Mouse (Mus musculus) small intestine, adult 2 months (tissue): ENCODE data around the gene Pgs1. TPM values are rescaled to one million over a fixed set of nuclear protein-coding genes. Genes with fewer than 3 reads are reported as not detected.

Source experiments
- H3K27ac ChIP-seq: fragments of 200-500 bp; 2 replicates; pipeline ENCODE4 v1.5.1; 2012; ENCODE audit warnings: low read depth, low read length, control low read depth, inconsistent platforms; ENCODE audit not compliant: insufficient read depth
- H3K27me3 ChIP-seq: fragments of 200-500 bp; 2 replicates; pipeline ENCODE4 v1.6.1; 2012; ENCODE audit warnings: mild to moderate bottlenecking, moderate library complexity, low read length, inconsistent platforms; ENCODE audit not compliant: control insufficient read depth, insufficient read depth
- H3K36me3 ChIP-seq: fragments of 200-500 bp; 2 replicates; pipeline ENCODE4 v1.6.1; 2012; ENCODE audit warnings: mild to moderate bottlenecking, low read length, control low read depth, inconsistent platforms; ENCODE audit not compliant: control insufficient read depth, insufficient read depth
- H3K4me1 ChIP-seq: fragments of 200-500 bp; 2 replicates; pipeline ENCODE4 v1.6.1; 2012; ENCODE audit warnings: low read length, inconsistent platforms, mixed read lengths; ENCODE audit not compliant: control insufficient read depth, insufficient read depth, insufficient read length
- H3K4me3 ChIP-seq: fragments of 200-500 bp; 2 replicates; pipeline ENCODE4 v1.5.1; 2012; ENCODE audit warnings: low read depth, mild to moderate bottlenecking, control low read depth, inconsistent platforms, low read length, moderate library complexity
- CTCF ChIP-seq: fragments of 200-500 bp; IDR thresholded peaks from 2 replicates; pipeline ENCODE4 v1.5.1; 2012; ENCODE audit warnings: low read depth, mild to moderate bottlenecking, control low read depth, inconsistent platforms, low read length, moderate library complexity, mixed read lengths; ENCODE audit not compliant: insufficient replicate concordance, insufficient read length; ENCODE audit errors: extremely low read depth
- POLR2A ChIP-seq: fragments of 200-500 bp; IDR thresholded peaks from 2 replicates; pipeline ENCODE4 v1.6.1; 2012; ENCODE audit warnings: low read depth, mild to moderate bottlenecking, control low read depth, inconsistent platforms, low read length, moderate library complexity
- WGBS: fragments of 180-500 bp; shearing (Covaris S2); methylation state at CpG from one replicate; pipeline ENCODE4 v1.1.7; 2018; 5-methylcytosine and 5-hydroxymethylcytosine counted together
- polyA plus RNA-seq: library from polyadenylated mRNA; depleted of rRNA; stranded (reverse); fragments of >200 nt; gene quantifications from 2 replicates; pipeline ENCODE4 v1.2.3, GENCODE M21; 2012

Gene Pgs1
- polyA plus RNA-seq, 1 experiment: 35.0 TPM

DNA sequence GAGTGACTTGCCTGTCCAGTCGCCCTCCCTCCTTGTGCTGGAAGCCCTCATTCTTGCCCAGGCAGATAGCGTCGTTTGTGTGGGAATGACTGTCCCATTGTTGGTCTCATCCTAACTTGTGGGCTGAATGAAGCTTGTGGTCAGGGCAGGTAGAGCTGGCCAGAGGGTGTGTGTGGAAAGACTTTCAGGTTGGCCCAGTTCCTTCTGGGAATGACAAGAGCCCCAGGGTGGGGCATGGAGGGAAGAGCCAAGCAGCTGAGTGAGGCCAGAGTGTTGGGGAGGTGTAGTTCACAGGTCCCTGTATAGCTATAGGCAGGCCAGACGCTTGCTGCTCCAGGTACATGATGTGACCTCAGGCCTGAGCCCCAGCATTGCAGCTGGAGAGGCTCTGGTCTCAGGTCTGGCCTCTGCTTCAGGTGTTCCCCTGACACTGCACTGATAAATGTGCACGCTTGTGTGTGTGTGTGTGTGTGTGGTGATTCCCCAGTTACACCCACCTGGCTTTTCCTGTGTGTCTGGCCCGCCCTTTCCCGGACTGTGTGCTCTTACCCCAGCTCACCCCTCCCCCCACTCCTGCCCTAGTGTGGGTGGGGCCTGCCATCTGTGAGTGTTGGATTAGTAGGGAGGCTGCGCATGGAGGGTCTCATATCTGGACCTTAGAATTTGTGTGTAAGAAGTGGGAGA is 21.5 kb downstream of the Pgs1 start:
- peaks cover 36% of the 10 kb centered on the region for H3K36me3 ChIP-seq
- no peaks in the 10 kb centered on the region for H3K27me3 ChIP-seq
- peaks cover 51% of the 10 kb centered on the region for H3K4me1 ChIP-seq
- TF ChIP-seq POLR2A (no peak), CTCF (no peak)
- H3K4me3 ChIP-seq: no peak overlapping the region
- 46% methylated on average over 8 of the region's 8 CpGs for WGBS
- peak overlapping the region; percentile 66 for H3K27ac ChIP-seq

DNA sequence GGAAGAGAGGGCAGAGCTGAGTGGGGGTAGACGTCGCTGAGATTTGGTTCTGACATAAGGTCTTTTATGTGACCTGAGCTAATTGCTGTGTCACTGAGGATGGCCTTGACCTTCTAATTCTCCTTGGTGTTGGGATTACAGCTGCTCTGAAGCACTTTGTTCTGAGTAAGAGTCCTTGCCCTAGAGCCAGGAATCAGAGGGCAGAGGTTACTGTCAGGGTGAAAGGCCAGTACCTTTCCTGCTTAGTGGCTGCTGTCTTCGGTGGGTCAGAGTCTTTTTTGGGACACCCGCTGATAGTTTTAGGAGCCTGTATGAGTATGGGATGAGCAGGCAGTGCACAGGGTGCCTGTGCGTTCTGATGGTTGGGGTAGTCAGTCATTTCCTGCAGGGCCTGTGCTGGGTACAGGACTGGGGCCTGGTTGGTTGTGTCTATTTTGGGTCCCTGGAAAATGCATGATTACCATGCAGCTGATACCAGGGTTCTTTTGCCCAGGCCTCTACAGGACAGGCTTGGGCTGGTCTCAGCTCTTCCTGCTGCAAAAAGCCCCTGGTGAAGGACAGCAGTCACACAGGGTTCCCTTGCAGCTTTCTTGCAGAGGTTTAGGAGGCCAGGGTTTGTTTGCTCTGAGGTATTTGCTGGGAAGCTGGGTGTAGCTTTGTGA is 22.2 kb downstream of the Pgs1 start:
- Histone ChIP-seq H3K4me3 (no peak overlapping the region), H3K27ac (peak overlapping the region; percentile 66), H3K4me1 (peaks cover 53% of the 10 kb centered on the region), H3K27me3 (no peaks in the 10 kb centered on the region), H3K36me3 (peaks cover 31% of the 10 kb centered on the region)
- WGBS: 60% methylated on average over 5 of the region's 5 CpGs
- TF ChIP-seq CTCF: no peak
- TF ChIP-seq POLR2A: no peak

DNA sequence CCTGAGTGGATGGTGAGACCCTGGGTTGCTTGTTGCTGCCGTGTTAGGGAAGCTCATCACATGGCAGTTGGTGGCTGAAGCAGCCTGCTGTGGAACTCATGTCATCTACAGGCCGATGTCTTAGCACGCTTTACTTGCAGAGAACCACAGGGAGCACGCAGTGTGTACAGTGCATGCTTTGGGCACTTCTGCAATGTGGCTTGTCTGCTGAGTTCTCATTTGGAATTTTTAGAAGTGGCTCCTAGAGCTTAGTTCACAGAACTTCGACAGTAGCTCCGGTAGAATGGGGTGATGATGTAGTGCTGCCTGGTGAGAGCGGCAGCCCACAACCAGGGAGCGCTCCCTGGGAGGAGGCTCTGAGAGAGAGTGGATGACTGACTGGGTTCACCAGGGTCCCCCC is 22.8 kb downstream of the Pgs1 start:
- whole genome bisulfite sequencing: 88% methylated on average over 8 of the region's 8 CpGs
- TF ChIP-seq CTCF: no peak
- TF ChIP-seq POLR2A: no peak

DNA sequence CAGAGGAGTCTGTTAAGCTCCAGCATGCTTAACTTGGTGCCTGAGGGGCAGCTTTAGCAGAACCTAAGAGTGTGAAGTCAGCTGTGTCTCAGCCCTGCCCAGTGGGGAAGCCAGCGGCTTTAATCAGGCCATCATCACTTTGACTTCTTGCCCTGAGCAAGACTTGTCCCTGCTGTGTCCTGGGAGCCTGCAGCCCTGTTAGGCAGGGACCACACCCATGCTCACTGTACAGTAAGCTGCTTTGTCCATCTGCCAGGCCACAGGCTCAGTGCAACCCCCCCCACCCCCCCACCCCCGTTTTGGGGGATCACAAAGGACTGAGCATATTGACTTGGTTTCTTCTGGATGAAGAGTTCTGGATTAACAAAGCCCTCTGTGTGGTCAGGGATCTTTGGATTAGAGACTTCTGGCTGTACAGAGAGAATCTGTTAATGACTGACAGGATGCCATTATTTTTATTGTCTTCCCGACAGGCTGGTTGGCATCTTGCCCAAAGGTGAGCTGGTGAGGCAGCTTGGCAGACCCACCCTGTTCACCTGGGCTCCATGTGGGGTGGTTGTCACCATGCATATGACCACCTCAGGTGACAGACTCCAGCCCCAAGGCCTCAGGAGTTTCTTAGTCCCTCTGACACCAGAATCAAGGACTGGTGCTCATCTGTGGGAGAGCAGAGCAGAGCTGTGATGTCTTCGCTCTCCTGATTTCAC is 23.9 kb downstream of the Pgs1 start:
- TF ChIP-seq CTCF: no peak
- TF ChIP-seq POLR2A: no peak
- Histone ChIP-seq H3K4me1 (peaks cover 57% of the 10 kb centered on the region), H3K4me3 (no peak overlapping the region), H3K36me3 (peaks cover 25% of the 10 kb centered on the region), H3K27me3 (no peaks in the 10 kb centered on the region), H3K27ac (peak overlapping the region; percentile 84)
- 27% methylated on average over 4 of the region's 4 CpGs for WGBS

More for the DNA sequence above, 22.8 kb downstream of the Pgs1 start:
- peaks cover 53% of the 10 kb centered on the region for H3K4me1 ChIP-seq
- no peak overlapping the region for H3K4me3 ChIP-seq
- H3K27ac ChIP-seq: peak overlapping the region; percentile 84; the same call in 1 of the 2 replicates
- H3K36me3 ChIP-seq: peaks cover 25% of the 10 kb centered on the region
- no peaks in the 10 kb centered on the region for H3K27me3 ChIP-seq

DNA sequence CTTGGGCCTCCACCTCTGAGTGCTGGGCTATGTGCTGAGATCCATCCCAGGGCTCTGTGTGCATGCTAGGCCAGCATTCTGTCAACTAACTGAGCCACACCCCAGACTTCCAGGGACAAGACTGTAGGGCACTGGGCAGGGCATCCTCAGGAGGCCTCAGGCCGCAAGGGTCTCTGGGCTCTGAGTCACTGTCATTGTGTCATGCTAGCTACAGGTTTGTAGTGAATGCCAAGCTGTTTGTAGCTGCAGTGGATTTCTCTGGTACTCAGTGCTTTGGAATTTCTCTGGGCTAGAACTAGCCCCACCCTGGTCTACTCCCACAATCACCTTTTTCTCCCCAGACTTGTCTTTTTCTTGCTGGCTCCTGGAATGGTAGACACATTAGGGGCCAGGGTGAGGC is 26.5 kb downstream of the Pgs1 start:
- WGBS: 56% methylated on average over 1 of the region's 1 CpGs
- TF ChIP-seq CTCF: no peak
- no peak for TF ChIP-seq POLR2A
- Histone ChIP-seq H3K27me3 (no peaks in the 10 kb centered on the region), H3K36me3 (peaks cover 15% of the 10 kb centered on the region), H3K4me3 (no peak overlapping the region), H3K4me1 (peaks cover 59% of the 10 kb centered on the region), H3K27ac (no peak overlapping the region)

DNA sequence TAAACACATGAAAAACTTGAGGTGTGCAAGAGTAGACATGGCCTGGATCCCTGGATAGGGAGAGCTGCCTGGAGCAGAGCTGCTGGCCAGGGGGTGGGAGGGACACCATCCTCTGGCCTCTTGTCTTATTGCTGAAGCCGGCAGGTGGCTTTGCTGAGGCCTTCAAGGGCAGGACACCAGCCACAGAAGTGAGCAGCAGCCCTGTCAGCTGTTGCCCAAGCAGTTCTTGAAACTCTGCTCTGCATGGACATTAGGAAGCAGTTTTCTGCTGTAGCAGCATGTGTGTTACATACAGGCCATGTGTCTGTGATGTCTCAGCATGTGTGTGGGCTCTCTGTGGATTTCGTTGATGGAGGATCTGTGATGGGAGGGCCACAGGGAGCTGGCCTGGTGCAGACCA is 27.2 kb downstream of the Pgs1 start:
- Histone ChIP-seq H3K27ac (no peak overlapping the region), H3K4me3 (no peak overlapping the region), H3K36me3 (peaks cover 16% of the 10 kb centered on the region), H3K27me3 (no peaks in the 10 kb centered on the region), H3K4me1 (peaks cover 52% of the 10 kb centered on the region)
- WGBS: 84% methylated on average over 2 of the region's 2 CpGs
- no peak for TF ChIP-seq CTCF

DNA sequence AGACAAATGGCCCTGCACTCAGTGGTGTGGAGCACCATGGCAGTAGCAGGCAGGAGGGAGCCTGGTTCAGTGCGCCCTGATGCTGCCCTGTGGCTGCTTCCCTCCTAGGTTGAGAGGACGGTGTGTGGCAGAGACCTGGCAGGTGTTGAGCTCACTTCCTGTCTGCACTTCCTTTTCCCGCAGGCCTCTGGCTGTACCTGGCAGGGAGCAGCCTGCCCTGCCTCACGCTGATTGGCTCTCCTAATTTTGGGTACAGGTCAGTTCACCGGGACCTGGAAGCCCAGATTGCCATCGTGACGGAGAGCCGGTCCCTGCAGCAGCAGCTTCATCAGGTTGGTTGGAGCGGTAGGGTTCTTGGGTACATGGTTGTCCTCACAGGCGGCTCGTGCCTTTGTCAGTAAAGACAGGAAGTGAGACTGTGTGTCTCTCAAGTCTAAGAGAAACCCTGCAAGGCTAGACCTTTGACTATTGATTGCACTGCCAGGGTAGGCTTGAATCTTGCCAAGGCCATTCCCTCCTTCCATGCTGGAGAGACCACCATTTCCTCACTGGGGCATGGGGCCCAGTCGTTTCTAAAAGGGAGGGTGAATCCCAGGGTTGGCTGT is 28.4 kb downstream of the Pgs1 start:
- TF ChIP-seq POLR2A (no peak), CTCF (no peak)
- peaks cover 41% of the 10 kb centered on the region for H3K4me1 ChIP-seq
- WGBS: 76% methylated on average over 12 of the region's 12 CpGs
- peak overlapping the region; percentile 26; the same call in 1 of the 2 replicates for H3K27ac ChIP-seq
- H3K27me3 ChIP-seq: no peaks in the 10 kb centered on the region
- peak overlapping the region; percentile 22 for H3K4me3 ChIP-seq
- H3K36me3 ChIP-seq: peaks cover 19% of the 10 kb centered on the region
